Mouse (Mus musculus) adrenal gland, adult 2 months (tissue): ENCODE data around the gene Rap1b. TPM values are rescaled to one million over a fixed set of nuclear protein-coding genes. Genes with fewer than 3 reads are reported as not detected.

ENCODE experiments used
- DNase-seq: peaks from one replicate; pipeline ENCODE4 v3.0.0; 2021
- polyA plus RNA-seq: library from polyadenylated mRNA; depleted of rRNA; stranded (reverse); fragments of >200 nt; gene quantifications from 2 replicates; pipeline ENCODE4 v1.2.3, GENCODE M21; 2012; rRNA removed
- total RNA-seq, 2 experiments: library from RNA; stranded (reverse); gene quantifications; 2 replicates each; pipeline ENCODE4 v1.2.3; 2021

The Rap1b gene
- total and polyA plus RNA-seq, 3 experiments = 7.2 to 119 (median 115) TPM

DNA sequence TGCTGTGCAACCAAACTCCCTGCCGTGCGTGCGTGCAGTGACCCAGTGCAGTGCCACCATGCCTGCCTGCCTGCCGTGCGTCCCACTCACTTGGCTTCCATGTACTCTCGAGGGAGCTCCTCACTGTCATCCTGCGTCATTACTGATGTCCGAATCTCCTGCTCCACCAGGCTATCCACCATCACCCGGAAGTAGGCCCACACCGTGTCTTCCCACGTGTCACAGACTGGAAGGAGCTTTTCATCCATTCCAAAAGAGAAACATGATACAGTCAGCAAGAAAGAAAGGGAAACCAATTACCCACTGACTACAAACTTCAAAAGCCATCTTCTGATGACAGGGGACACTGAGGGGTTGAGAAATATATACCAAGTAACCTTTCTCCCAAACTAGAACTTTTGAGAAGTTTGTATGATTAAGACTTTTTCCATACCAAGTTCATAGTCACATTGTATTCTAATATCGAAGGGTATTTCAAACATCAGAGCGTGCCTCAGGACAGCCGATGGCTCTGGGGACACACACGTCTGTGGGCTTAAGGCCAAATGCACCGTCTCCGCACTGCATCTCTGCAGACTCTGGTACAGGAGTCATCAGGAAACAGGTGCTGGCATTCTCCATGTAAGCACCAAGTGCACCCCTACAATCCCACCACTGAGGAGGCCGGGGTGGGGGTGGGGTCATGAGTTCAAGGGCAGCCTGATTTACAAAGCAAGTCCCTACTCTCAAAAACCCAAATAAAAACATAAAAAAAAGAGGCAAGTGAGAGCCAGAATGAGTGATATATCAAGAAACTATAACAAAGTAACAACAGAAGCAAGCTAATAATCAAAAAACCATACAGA, 75.3 kb downstream of the Rap1b start:
- no peak for DNase-seq

DNA sequence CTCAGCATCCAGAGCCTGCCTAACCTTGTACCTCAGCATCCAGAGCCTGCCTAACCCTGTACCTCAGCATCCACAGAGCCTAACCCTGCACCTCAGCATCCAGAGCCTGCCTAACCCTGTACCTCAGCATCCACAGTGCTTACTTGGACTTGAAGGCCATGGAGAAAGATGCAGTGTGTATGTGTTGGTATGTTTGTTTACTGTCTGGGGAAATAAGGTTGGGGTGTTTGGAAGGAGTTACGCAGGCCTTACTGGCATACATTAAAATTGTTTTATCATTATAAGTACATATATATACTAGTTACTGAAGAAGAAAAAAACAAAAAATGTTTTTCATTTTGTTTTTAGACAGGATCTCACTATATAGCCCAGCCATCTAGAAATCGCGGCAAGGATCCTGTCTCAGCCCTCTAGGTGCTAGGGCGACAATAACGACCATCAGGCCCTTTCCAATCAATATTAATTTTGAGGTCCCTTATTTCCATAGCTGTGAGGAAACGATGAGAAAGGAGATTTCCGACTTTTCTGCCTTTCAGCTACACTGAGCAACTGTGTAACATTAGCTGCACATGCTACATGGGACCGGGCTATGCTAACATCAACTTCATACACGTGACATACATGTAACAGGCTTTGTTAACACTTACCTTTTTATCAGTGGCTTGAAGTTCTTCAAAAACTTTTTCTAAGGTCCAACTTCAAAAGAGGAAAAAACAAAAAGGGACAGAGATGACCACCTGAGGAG, 76.1 kb downstream of the Rap1b start:
- DNase-seq = no peak

DNA sequence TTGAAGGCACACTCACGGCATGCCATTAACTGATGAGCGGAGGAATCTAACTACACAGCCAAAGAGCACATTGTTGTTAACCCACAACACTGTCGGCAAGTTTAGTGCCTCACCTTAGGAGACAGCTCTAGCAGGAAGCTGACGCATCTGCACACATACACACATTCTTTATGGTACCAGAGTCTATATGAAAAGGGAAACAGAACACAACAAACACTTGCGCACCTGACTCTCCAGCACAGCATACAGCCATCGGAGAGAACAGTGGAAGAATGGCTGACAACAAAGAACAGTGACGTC, 77.7 kb downstream of the Rap1b start:
- no peak for DNase-seq

DNA sequence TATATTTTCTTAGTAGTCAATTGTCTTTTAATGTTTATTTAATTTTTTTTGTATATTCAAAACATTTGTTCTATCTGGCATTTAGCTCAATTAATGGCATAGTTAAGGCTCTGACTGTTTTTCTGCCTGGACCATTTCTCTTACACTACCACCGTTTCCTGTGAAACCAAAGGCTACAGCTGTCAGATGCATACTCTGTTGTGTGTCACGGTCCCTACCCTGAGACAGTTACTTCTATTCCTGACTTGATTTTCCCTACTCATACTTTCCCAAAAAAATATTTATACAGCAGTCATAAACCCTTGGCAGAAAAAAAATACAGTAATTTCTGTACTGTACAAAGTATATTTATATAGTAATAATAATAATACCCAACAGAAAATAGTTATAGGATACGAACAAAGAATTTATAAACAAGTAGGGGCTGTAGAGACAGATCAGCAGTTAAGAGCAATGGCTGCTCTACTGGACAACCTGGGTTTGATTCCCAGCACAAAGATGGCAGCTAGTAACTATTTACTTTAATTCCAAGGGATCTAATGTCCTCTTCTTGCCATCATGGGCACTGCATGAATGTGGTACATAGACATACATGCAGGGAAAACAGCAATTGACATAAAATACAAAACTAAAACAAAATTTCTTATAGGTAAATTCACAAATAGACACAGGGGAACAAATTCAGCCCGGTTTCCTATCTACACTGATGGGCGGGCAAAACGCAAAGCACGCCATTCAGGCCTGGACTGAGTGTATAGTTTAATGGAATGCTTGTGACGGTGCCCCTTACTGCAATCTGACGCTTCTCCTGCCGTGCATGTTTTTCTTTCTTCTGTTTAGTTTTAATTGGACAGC, 78.3 kb downstream of the Rap1b start:
- DNase-seq = no peak

DNA sequence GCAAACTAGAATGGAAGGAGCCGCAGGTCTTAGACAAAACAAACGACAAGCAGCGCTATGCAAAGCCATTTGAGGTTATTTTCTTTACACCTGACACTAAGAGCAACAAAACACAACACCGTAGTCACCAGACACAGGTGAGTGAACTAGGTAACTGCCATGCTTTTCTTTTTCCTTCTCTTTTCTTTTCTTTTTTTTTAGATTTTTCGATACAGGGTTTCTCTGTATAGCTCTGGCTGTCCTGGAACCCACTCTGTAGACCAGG, 79.0 kb downstream of the Rap1b start:
- DNase-seq = no peak

DNA sequence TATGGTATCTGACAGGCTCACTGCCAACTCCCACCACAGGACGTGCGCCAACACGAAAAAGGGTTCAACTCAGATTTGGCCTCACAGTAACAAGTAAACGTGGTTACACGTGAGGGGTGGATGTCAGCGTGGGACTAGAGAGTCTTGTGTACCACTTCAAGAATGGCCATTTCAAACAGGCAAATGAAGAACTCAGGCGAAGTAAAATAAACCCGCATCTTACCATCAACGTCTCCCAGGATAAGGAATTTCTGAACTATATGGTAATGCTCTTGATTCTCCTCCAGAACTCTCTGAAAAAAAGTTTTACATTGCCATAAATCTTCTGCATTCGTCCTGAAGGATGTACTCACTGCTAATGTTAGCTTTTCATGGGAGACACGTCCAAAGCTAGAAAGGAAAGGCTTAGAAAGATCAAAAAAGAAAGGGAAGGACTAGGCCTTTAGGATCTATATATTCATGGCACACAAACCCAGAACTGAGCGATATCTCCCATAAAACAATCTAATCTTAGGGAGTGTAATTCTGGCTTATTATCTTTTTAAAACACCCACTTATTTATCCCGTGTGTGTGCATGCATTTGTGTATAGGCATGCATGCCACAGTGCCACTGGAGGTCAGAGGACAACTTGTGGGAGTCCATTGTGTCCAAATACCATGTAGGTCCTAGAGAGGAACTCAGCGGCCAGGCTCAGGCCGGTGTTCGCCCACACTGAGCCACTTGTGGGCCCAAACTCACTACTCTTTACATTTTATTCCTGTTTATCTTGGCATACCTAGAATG, 79.5 kb downstream of the Rap1b start:
- DNase-seq = no peak

DNA sequence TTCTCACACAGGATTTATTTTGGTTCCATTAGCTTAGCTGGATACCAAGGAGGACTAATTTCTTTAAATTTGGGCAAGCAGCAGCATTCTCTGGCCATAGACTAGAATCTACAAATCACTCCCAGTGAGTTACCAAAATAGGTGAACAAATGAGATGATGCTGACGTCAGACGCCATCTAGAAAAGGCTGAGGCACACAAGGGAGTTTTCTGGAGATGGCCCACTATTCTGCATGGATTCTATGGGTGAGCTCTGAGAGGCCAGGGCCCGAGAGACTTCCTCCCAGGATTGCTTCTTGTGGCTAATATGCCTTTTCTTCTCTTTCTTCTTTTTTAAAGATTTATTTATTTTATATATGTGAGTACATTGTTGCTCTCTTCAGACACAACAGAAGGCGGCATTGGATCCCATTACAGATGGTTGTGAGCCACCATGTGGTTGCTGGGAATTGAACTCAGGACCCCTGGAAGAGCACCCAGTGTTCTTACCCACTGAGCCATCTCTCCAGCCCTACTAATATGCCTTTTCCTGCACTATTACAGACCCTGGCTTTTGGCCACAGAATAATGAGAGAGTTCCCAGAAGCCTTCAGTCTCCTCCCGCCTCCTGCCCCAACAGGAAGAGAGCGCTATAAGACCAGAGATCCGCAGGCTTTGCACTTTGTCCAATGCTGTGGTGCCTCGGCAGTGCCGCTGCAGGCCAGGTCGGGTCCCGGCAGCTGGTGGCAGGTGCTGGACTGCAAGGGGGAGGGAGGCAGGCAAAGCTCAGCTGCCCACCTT, 80.5 kb downstream of the Rap1b start:
- DNase-seq = no peak

DNA sequence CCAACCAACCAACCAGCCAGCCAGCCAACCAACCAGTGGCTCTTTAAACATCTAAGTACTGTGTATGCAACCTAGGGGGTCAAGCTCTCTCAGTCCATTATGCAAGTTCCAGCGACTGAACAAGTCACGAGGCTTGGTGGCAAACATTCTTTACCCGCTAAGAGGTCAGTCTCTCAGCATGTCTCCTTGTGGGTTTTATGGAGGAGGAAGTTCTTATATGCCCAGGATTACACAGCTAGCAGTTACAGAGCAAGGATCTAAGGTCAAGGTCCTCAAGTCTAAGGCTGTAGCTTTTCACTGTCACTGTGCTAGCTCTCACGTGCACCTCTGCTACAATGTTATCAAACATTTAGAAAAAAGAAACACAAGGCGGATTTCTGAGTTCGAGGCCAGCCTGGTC, 81.2 kb downstream of the Rap1b start:
- no peak for DNase-seq

Other genes with a start within 250 kb of the Rap1b start
- 10 to 100 TPM; 21.4 to 29.3 TPM for gene Cpm, start 216.5 kb downstream of the Rap1b start, total RNA-seq
- 14.6 and 19.2 TPM in 2 replicates for gene Cpm, start 216.5 kb downstream of the Rap1b start, polyA plus RNA-seq
- 10 to 100 TPM; 47.0 to 55.4 TPM for gene Mdm2, start 135.3 kb downstream of the Rap1b start, total RNA-seq
- gene Mdm2, start 135.3 kb downstream of the Rap1b start, polyA plus RNA-seq = 145 and 155 TPM in 2 replicates
- gene Slc35e3, start 99.7 kb downstream of the Rap1b start, total RNA-seq = 10 to 100 TPM; 10.4 to 20.4 TPM
- 9.1 and 9.2 TPM in 2 replicates for gene Slc35e3, start 99.7 kb downstream of the Rap1b start, polyA plus RNA-seq
- 10 to 100 TPM; 14.0 to 14.7 TPM for gene Nup107, start 53.3 kb downstream of the Rap1b start, total RNA-seq
- gene Nup107, start 53.3 kb downstream of the Rap1b start, polyA plus RNA-seq = 1.8 and 1.9 TPM in 2 replicates